Mouse (Mus musculus) urinary bladder, postnatal 25 days (tissue): ENCODE results near the gene Dnm3.
A peak's percentile ranks its signal among the peaks of the same experiment; 100 is the strongest.

Experiments
- DNase-seq: peaks from one replicate; pipeline ENCODE4 v3.0.0; 2022; ENCODE audit warnings: low spot score

Dnm3 gene

GRCm38 (mm10) chr1:162477246-162478209 is at the start of gene Dnm3:
TSS of gene Dnm3 (minus strand) at chr1:162478034.
- DNase-seq, result peak; percentile 76

GRCm38 (mm10) chr1:162515116-162515515 is 37.3 kb upstream of the Dnm3 start:
- DNase-seq, result no peak

- no peak for DNase-seq
Measured at GRCm38 (mm10) chr1:162510013-162510356, 32.2 kb upstream of the Dnm3 start.

- DNase-seq, result peak; percentile 23
Measured at GRCm38 (mm10) chr1:162509329-162510012, 31.6 kb upstream of the Dnm3 start.

- no peak for DNase-seq
Measured at GRCm38 (mm10) chr1:162508211-162509005, 30.6 kb upstream of the Dnm3 start.

- no peak for DNase-seq
Measured at GRCm38 (mm10) chr1:162506516-162506915, 28.7 kb upstream of the Dnm3 start.

- no peak for DNase-seq
Measured at GRCm38 (mm10) chr1:162505649-162506048, 27.8 kb upstream of the Dnm3 start.

- DNase-seq, result no peak
Measured at GRCm38 (mm10) chr1:162476531-162477080, 1.2 kb downstream of the Dnm3 start.

GRCm38 (mm10) chr1:162472949-162473348 is 4.9 kb downstream of the Dnm3 start:
- DNase-seq, result no peak

GRCm38 (mm10) chr1:162471089-162471488 is 6.7 kb downstream of the Dnm3 start:
- no peak for DNase-seq

GRCm38 (mm10) chr1:162469752-162470280 is 8.0 kb downstream of the Dnm3 start:
- DNase-seq, result no peak

- DNase-seq, result no peak
Measured at GRCm38 (mm10) chr1:162463676-162464075, 14.2 kb downstream of the Dnm3 start.

- no peak for DNase-seq
Measured at GRCm38 (mm10) chr1:162458711-162459110, 19.1 kb downstream of the Dnm3 start.

GRCm38 (mm10) chr1:162456861-162457260 is 21.0 kb downstream of the Dnm3 start:
- DNase-seq, result no peak

- no peak for DNase-seq
Measured at GRCm38 (mm10) chr1:162456406-162456805, 21.4 kb downstream of the Dnm3 start.

GRCm38 (mm10) chr1:162453578-162453977 is 24.3 kb downstream of the Dnm3 start:
- DNase-seq, result peak; percentile 8

GRCm38 (mm10) chr1:162453030-162453429 is 24.8 kb downstream of the Dnm3 start:
- DNase-seq, result no peak

GRCm38 (mm10) chr1:162449161-162449909 is 28.5 kb downstream of the Dnm3 start:
- no peak for DNase-seq

GRCm38 (mm10) chr1:162444805-162445204 is 33.0 kb downstream of the Dnm3 start:
- DNase-seq, result no peak

GRCm38 (mm10) chr1:162439576-162439975 is 38.3 kb downstream of the Dnm3 start:
- no peak for DNase-seq

GRCm38 (mm10) chr1:162436672-162437071 is 41.2 kb downstream of the Dnm3 start:
- DNase-seq, result no peak
